Mouse (Mus musculus): ENCODE measurements around the gene Xbp1.
"Not testable (repeated sequence)": the region's sequence is repeated elsewhere in the genome, so short reads cannot be mapped to it uniquely, and the experiment has no call there.

Xbp1 gene

GRCm38 (mm10) chr11:5520412-5521265 is at the start of gene Xbp1:
Gene Xbp1 (plus strand): TSS chr11:5520659.
- DNase-seq: peak; percentile 97

DNA sequence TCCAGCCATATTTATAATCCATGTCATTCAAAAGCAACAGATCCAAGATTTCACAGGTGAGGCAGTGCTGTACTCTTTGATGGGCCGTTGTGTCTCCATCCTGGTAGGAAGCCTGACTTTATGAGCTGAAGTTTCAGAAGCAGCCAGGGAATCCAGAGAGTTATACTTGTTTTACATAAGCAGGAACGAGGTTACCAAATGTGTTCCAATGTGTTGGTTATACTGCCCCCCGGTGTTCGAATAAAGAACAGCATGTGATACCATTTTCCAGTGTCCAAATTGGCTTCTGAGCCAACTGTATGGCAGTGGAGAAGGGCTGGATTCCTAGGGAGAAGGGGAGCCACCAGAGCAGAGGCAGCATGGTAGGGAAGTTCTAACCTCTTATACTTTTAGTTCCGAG is 46.3 kb upstream of the Xbp1 start:
- DNase-seq: peak; percentile 81

- not testable (repeated sequence) for DNase-seq
Observed at GRCm38 (mm10) chr11:5475556-5476118, 44.8 kb upstream of the Xbp1 start.

GRCm38 (mm10) chr11:5476806-5477205 is 43.7 kb upstream of the Xbp1 start:
- DNase-seq: no peak

DNA sequence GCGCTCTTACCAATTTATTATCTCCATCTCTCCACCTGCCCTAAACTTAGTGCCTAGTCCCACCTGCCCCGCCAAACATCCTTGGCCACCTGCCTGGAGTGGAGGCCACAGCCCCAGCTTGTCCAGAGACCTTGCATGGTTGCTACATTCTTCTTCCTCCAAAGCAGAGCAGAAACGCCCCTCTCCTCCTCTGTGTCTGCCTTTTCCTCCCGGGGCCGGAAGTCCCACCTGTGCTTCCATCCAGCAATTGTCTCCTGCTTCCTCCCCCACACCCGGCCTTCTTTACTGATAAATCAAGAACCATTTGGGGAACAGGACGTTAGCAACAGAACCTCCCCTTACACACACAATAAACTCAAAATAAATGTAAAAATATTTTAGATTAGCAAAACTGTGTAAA is 42.3 kb upstream of the Xbp1 start:
- no peak for DNase-seq

DNA sequence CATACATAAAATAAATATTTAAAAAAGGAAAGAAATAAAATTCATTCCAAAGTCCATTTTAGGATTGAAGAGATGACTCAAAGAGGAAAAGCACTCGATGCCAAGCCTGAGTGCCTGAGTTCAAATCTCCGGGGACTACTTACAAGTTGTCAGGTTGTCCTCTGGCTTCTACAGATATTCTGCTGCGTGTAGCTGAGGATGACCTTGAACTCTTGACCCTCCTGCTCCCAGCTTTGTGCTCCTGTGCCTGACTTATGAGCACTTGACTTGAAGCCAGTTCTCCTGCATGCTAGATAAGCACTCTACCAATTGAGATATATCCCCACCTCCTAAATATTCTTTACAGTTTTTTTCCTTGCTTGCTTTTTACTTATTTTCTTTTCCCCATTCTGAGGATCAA is 41.6 kb upstream of the Xbp1 start:
- no peak for DNase-seq

DNA sequence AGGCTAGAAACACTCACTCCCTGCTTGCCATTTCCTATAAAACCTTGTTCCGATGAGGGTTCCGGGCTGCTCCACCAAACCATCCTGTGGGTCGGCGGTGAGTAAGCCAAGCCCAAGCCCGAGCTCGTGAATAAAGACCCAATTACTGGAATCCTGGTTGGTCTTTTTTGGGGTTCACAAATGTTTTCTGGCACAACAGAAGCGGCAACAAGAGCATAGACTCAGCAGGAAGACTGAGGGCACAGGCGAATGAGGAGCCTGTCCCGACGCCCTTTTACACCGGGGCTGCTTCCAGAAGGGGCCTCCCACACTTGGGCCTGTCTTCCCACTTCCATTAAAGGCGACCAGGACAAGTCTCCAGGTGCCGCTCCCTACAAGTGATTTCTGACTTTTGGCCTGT is 37.9 kb upstream of the Xbp1 start:
- DNase-seq: no peak

DNA sequence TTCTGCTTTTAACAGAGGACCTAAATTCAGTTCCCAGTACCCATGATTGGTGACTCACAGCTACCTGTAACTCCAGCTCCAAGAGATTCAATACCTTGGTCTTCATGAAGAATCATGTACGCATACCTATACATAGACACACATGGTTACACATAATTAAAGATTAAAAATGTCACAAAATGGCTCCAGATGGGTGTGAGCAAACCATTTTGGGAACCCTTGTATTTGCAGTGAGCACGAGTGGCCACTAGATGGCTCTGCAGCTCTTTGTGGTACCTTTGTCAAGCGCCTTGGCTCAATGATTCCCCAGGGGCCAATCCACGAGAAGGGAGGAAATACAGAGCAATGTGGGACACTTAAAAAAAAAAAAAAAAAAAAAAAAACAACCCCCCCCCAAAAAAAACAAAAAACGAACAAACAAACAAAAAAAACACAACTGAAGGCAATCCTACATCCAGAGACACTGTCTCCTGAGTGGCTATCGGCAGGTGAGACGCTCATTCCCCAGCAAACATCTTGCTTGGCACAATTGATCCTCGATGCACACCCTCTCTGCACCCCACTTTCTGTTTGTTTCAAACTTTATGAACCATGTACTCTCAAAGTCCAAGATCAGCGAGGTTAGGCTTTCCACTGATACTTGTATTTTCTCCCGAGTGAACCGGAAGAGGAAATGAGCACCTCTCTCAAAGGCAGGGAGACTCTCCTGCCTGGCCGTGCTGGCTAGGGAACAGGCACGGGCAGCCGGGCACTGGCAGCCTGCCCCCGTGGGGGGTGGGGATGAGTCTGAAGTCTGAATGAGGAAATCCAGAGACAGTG is 35.1 kb upstream of the Xbp1 start:
- peak; percentile 93 for DNase-seq

DNA sequence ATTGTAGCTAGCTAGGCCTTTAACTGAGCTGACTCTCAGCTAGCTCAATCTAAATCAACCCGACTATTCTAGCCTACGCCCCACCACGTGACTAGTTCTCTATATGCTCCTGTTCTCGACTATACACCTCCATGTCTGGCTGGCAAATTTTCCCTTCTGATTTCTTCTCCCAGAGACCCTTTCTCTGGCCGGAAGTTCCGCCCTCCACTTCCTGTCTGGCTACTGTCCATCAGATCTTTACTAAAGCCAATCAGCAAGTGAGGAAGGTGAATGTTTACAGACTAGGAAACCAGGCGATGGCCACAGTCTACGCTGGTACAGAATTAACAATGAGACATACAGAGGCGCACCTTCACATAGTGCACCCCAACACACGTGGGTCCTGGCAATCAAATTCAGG is 31.0 kb upstream of the Xbp1 start:
- not testable (repeated sequence) for DNase-seq

GRCm38 (mm10) chr11:5490989-5491656 is 29.3 kb upstream of the Xbp1 start:
- DNase-seq: no peak

GRCm38 (mm10) chr11:5491912-5492311 is 28.5 kb upstream of the Xbp1 start:
- DNase-seq: no peak

GRCm38 (mm10) chr11:5493869-5494268 is 26.6 kb upstream of the Xbp1 start:
- peak; percentile 65 for DNase-seq

DNA sequence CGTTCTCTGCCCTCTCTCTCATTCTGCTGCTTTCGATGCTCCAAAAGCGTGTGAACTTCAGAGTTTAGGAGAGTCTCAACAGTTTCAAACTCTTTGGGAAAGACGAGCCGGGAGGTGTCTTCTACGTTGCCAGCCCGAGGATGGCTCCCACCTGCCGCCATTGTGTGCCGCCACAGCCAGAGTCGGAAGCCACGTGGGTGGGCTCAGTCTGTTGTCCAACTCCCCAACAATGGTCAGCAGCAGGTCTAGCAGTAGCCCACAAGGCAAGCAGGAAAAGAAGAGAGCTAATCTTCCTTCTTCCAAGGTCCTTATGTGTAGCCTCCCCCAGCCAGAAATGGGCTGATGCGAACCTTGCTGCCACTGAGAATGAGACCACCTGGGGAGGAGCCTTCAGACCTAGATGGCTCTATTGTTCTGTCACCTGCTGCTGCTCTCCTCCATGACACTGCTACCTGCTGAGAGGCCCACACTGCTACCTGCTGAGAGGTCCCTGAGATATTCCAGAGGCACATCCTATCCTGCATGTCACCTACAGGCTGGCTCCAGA is 25.1 kb upstream of the Xbp1 start:
- no peak for DNase-seq

- no peak for DNase-seq
Observed at GRCm38 (mm10) chr11:5495906-5496305, 24.6 kb upstream of the Xbp1 start.

- no peak for DNase-seq
Observed at GRCm38 (mm10) chr11:5496559-5497248, 23.8 kb upstream of the Xbp1 start.

- no peak for DNase-seq
Observed at GRCm38 (mm10) chr11:5498422-5498821, 22.0 kb upstream of the Xbp1 start.

GRCm38 (mm10) chr11:5498931-5499661 is 21.4 kb upstream of the Xbp1 start:
- no peak for DNase-seq

GRCm38 (mm10) chr11:5499961-5500644 is 20.4 kb upstream of the Xbp1 start:
- DNase-seq: no peak

DNA sequence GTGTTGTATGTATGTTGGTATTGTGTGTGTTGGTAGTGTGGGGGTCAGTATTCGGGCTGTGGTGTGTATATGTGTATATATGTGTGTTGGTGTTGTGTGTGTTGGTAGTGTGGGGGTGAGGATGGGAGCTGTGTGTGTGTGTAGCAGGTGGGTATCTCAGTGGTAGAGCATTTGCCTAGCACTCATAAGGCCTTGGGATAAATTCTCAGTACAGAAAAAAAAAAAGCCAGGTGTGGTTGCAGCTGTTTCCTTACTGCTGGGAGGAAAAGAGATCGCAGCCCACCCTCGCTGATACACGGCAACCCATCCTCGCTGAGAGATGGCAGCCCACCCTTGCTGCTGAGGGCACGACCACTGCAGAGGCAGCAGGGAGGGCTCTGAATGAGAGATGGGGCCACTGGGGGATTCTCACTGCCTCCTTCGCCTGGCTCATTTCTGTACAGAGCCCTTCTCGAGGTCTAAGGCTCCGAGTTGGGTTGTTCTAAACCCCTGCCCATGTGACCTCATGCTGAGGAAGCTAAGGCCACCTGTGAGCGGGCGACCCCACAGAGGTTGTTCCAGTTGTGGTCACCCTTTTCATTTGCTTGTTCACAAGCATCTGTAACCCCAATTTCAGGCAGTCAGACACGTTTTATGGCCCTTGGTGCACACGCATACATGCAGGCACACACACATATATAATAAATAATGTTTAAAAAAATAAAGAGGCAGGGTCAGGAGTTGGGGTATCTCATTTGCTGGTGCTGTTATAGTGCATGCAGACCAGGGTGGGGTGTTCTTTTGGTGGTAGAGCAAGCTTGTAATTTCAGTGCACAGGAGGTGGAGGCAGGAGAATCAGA is 19.3 kb upstream of the Xbp1 start:
- DNase-seq: no peak

Measured in embryo, embryonic 11 days (tissue).